Mouse (Mus musculus): Measurements from ENCODE around the gene Gopc.
"Not testable (repeated sequence)": the region's sequence is repeated elsewhere in the genome, so short reads cannot be mapped to it uniquely, and the experiment has no call there.

The Gopc gene

GRCm38 (mm10) chr10:52387192-52387591, 5.3 kb upstream of the Gopc start:
- DNase-seq (ENCODE audit: low spot score) = no peak

GRCm38 (mm10) chr10:52384823-52385610, 3.1 kb upstream of the Gopc start:
- DNase-seq (ENCODE audit: low spot score) = peak; percentile 81

DNA sequence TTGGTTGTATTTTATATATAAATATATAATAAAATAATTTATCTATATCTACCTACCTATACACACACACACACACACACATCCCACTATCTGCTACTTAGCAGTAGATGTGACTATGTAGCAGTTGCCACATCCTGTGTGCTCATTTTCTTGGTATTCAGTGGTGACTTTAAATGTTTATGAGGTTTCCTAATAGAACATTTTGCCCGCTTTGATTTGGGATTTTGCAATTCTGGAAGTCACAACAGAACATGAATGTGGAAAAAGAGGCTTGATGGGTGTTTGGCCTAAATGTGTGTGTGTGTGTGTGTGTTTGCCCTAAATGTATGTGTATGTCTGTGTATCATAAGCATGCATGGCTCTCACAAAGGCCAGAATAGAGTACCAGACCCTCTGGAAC, 1.6 kb upstream of the Gopc start:
- no peak for DNase-seq (ENCODE audit: low spot score)

GRCm38 (mm10) chr10:52383022-52383421, 1.1 kb upstream of the Gopc start:
- no peak for DNase-seq (ENCODE audit: low spot score)

DNA sequence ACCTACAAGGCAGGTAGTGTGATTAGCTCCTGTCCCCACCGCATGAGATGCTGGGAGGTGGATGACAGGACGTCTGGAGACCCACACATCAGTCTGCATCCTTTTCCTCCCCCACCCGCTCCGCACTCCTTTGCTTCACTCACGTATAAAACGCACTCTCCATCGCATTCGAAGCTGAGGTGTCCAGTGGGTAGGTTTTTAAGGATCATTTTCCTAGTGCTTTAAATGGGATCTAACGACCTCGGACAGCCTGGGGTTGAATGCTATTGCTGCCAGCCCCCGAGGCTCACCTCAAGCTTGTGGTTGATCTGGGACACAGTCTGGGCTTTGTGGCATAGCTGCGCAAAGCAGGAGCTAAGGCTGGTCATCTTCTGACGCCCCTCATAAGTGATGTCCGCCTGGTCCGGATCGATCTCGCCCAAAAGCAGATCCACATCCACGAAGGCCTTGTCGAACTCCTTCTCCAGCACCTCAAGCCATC, 563 bp downstream of the Gopc start:
- DNase-seq (ENCODE audit: low spot score) = peak; percentile 59

- no peak for DNase-seq (ENCODE audit: low spot score)
These were observed 4.1 kb downstream of the Gopc start for GRCm38 (mm10) chr10:52377813-52378212.

- no peak for DNase-seq (ENCODE audit: low spot score)
These were observed 5.5 kb downstream of the Gopc start for GRCm38 (mm10) chr10:52376422-52376821.

GRCm38 (mm10) chr10:52374651-52375050, 7.3 kb downstream of the Gopc start:
- no peak for DNase-seq (ENCODE audit: low spot score)

DNA sequence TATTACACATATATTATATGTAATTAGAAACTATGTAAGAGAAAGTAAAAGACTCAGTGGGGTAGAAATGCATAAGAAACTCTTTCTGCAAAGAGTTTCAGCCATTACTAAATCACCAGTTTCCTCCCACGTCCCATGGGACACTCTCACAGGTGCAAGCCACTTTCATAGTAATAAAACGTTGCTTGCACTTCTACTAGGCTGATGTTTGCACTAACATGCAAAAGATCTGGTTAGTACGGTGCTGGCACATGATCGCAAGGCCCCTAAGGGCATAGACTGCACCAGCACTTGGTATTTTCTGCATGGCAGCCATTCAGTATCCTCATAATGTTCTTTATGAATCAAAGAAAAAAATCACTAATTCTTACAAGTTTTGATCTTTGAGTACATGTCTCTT, 8.1 kb downstream of the Gopc start:
- no peak for DNase-seq (ENCODE audit: low spot score)

DNA sequence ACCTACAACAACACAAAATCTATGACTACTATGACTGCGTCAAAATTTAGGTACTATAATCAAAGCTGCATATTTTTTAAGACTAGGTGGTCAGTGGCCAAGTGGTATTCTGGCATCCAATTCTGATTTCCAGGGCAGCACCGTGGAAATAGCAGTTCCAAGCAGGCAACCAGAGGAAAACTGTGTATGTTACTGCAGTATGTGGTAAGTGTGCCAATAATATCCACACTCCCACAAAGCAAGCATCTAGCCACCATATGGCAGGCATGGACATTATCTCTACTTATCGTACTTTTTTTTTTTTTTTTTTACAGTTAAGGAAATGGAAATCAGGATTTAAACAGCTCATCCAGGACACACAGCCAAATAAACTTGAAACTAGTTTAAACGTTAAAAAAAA, 13.5 kb downstream of the Gopc start:
- no peak for DNase-seq (ENCODE audit: low spot score)

DNA sequence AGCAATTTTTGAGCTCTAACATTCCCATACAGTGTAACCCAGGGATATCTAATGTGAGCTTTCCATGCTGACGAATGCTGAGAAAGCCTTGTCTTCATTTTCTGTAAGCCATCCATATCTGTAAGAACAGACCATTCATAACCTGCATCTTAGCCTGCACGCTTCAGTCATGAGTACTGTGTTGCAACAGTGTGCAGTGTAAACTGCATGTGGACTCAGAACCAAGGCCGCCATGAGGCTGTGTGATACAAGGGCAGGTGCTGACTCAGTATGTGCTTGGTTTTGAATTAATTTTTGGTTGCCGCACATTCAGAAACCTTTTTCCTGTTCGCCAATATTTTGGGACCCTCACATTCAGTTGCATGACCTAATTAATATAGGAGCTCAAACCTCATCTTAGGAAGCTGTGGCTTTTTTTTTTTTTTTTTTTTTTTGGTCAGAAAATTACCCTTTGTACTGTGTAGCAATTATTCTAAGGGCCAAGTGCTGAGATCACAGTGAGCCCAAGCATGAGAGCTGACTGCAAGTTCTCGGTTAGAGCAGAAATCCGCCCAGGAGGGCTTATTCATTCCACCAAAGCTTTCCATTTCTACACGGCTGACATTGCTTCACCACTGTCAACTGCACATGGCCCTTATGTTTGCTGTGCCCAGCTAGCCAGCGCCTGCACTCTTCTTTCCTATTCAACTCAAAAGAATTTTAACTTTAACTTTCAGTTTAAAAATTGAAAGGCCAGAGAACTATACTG, 20.9 kb downstream of the Gopc start:
- DNase-seq (ENCODE audit: low spot score) = no peak

DNA sequence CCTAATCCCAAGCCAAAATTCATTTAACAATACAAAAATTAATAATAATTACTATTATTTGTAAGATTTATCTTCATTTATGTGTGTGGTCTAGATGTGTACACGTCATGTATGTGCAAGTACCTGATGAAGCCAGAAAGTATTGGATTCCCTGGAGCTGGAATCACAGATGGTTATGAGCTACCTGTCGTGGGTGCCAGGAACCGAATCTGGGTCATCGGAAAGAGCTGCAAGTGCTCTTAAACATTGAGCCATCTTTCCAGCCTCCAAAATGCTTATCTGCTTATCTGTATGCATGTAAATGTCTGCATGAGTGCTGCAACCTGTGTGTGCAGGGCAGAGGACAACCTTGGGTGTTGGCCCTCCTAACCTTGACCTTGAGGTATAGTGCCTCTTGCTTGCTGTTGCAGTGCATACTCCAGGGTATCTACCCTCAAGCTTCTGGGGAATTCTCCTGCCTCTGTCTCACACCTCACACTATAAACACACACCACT, 21.6 kb downstream of the Gopc start:
- DNase-seq (ENCODE audit: low spot score) = no peak

DNA sequence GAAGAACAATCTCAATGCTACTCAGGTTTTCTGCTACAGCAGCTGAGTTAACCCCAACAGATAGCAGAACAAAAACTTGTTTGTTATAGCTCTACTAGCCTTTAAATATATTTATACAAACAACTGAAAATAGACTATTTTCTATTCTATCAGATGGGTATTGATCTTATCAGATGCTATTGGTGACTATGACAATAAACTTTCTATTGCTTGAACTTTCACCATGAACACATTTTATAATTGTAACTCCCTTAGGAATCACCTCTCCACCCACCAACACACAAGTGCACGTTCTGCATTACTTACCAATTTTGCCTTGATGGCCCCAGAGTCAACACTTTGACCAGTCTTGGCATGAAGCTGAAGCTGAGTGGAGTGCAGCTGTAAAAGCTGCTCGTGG, 23.5 kb downstream of the Gopc start, which contains the start of gene Gm26741:
Gene Gm26741 (plus strand): TSS at position 301 of the 400 bp plus-strand sequence.
- DNase-seq (ENCODE audit: low spot score) = no peak

- peak; percentile 37 for DNase-seq (ENCODE audit: low spot score)
These were observed 28.7 kb downstream of the Gopc start for GRCm38 (mm10) chr10:52353184-52353583.

DNA sequence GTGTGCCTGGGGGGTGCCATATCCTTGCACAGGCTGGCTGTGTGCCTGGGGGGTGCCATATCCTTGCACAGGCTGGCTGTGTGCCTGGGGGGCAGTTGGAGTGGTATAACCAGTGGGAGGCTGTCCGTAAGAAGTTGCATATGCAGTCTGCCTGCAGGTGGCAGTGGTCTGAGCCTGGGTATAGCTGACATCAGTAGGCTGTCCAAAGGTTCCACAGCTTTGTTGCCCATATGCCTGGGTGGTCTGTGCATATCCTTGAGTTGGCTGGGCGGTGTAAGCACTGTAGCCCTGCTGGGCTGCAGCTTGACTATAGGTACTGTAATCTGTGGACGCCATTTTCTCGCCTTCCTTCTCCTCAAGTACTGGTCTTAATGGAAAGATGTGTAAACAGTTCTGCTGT, 38.6 kb downstream of the Gopc start:
- DNase-seq (ENCODE audit: low spot score) = not testable (repeated sequence)

GRCm38 (mm10) chr10:52331007-52331406, 50.9 kb downstream of the Gopc start:
- peak; percentile 11 for DNase-seq (ENCODE audit: low spot score)

GRCm38 (mm10) chr10:52321918-52322317, 60.0 kb downstream of the Gopc start:
- DNase-seq (ENCODE audit: low spot score) = no peak

GRCm38 (mm10) chr10:52319506-52320286, 62.2 kb downstream of the Gopc start:
- no peak for DNase-seq (ENCODE audit: low spot score)

DNA sequence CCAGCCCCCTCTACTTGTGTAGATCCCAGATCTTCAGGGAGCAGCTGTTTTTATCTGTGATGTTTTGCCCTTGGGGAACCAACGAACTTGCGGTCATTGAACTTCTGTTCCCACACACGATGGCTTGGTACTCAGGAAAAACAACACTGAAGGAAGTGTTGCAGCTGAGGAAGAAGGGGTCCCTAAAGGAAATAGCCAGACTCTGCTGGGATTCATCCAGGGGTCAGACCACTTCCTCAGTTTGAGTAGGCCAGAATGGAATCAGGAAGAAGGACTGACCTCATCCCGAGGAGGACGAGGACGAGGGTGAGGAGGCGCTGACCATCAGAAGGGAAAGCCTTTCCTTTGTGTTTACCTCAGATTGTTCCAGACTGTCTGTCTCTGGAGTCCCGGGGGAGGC, 72.7 kb downstream of the Gopc start:
- peak; percentile 20 for DNase-seq (ENCODE audit: low spot score)

DNA sequence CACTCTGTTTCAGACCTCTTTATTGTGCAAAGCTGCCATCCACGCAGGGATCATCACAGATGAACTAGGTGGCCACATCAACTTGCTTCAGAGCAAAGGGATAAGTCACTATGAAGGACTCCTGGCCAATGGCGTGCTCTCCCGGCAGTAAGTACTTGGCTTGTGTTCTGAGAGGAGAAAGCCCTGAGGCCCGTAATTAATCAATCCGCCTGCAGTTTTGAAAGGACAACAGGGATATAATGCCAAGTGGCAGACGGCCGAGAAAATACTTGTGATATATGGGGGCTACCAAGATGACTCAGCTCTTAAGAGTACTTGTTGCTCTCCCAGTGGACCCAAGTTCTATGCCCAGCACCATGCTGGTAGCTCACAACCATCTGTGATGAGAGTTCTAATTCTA, 77.3 kb downstream of the Gopc start:
- DNase-seq (ENCODE audit: low spot score) = no peak

- DNase-seq (ENCODE audit: low spot score) = no peak
These were observed 79.7 kb downstream of the Gopc start for GRCm38 (mm10) chr10:52302271-52302670.

- DNase-seq (ENCODE audit: low spot score) = no peak
These were observed 80.2 kb downstream of the Gopc start for GRCm38 (mm10) chr10:52301766-52302165.

Data from embryo, embryonic 10 days (tissue).